9 mouse cellular contexts compared by ENCODE assay signal in genomic region chr1:133382008-133382407, GRCm38 (mm10). TPM values are rescaled to one million over a fixed set of nuclear protein-coding genes. Genes with fewer than 3 reads are reported as not detected.
A peak's percentile ranks its signal among the peaks of the same experiment; 100 is the strongest.
DNase-seq lines count a peak whose midpoint lies in the region; ATAC-seq and TF ChIP-seq lines count a peak whose summit lies in the region.
"Had no signal": no experiment of that assay in that cellular context is flagged by ENCODE, and none has a peak within 500 bp of the region (broad histone marks: within the 10 kb centered on the region; RNA-seq: fewer than 3 reads in every experiment).

No protein-coding gene starts in this region.

- no peak overlapping the region for H3K27ac ChIP-seq in kidney, postnatal 0 days
- H3K27ac ChIP-seq in midbrain, embryonic 13.5 days: peak overlapping the region; percentile 70
- H3K27ac ChIP-seq: heart, embryonic 13.5 days had no signal

- TF ChIP-seq CTCF in kidney, postnatal 0 days (IDR thresholded peaks at IDR 0.05; ENCODE audit: low read depth): peak; percentile 100

- H3K4me3 ChIP-seq in kidney, postnatal 0 days (replicated peaks; ENCODE audit: low read depth, low read length): no peak overlapping the region
- H3K4me3 ChIP-seq in midbrain, embryonic 13.5 days (replicated peaks): no peak overlapping the region
- H3K4me3 ChIP-seq: heart, embryonic 13.5 days had no signal

- WGBS in kidney, postnatal 0 days: 7% methylated on average over 9 of the region's 9 CpGs
- 8% methylated on average over 9 of the region's 9 CpGs for WGBS in midbrain, embryonic 13.5 days

- no peak overlapping the region for H3K4me2 ChIP-seq in kidney, postnatal 0 days (ENCODE audit: low read length)
- H3K4me2 ChIP-seq in midbrain, embryonic 13.5 days (replicated peaks): no peak overlapping the region
- H3K4me2 ChIP-seq: heart, embryonic 13.5 days had no signal

- peak; percentile 77 for DNase-seq in right cerebral cortex, postnatal 4 days
- no peak for DNase-seq in right cerebral cortex, adult 18-20 months
- DNase-seq in adrenal gland, postnatal 36 days: peak; percentile 46 to 70
- peak; percentile 63 for DNase-seq in gastrocnemius, postnatal 10 days
- peak; percentile 93 for DNase-seq in kidney, postnatal 0 days (ENCODE audit: low spot score)
- no peak for DNase-seq in frontal cortex, postnatal 14 days (ENCODE audit: low spot score in 2 of 2)
- no peak for DNase-seq in urinary bladder, adult 2 months (ENCODE audit: low spot score)

- H3K4me1 ChIP-seq in kidney, postnatal 0 days (replicated peaks; ENCODE audit: insufficient read depth, low read length): 0 out of 2 replicates have a peak, but pooled peaks cover 5% of the 10 kb centered on the region
- H3K4me1 ChIP-seq in midbrain, embryonic 13.5 days (replicated peaks): peaks cover 26% of the 10 kb centered on the region

- no peak overlapping the region for H3K9ac ChIP-seq in kidney, postnatal 0 days (ENCODE audit: low read depth, low read length)
- no peak overlapping the region for H3K9ac ChIP-seq in midbrain, embryonic 13.5 days (replicated peaks)

- no peaks in the 10 kb centered on the region for H3K27me3 ChIP-seq in kidney, postnatal 0 days (ENCODE audit: insufficient read depth, low read length)
- no peaks in the 10 kb centered on the region for H3K27me3 ChIP-seq in midbrain, embryonic 13.5 days
- H3K27me3 ChIP-seq: heart, embryonic 13.5 days had no signal

- peaks cover 39% of the 10 kb centered on the region for H3K36me3 ChIP-seq in kidney, postnatal 0 days (ENCODE audit: insufficient read depth, low read length)
- peaks cover 26% of the 10 kb centered on the region for H3K36me3 ChIP-seq in midbrain, embryonic 13.5 days

- H3K9me3 ChIP-seq in kidney, postnatal 0 days (replicated peaks; ENCODE audit: low read length): no peaks in the 10 kb centered on the region
- H3K9me3 ChIP-seq in midbrain, embryonic 13.5 days: no peaks in the 10 kb centered on the region
- H3K9me3 ChIP-seq: heart, embryonic 13.5 days had no signal

- ATAC-seq in kidney, postnatal 0 days (replicated peaks; ENCODE audit: low FRiP score, low read depth): peak; percentile 16; the same call in 1 of the 2 replicates
- ATAC-seq in midbrain, embryonic 13.5 days: peak; percentile 24; the same call in 1 of the 2 replicates

RNA-seq across cellular contexts. Expression of gene Etnk2, which starts 18.6 kb away (rescaled TPM):
- total RNA-seq in adrenal gland, postnatal 36 days (2021): 10 to 100 TPM in 1 of 2 experiments, 1 to 10 TPM in 1; 4.6 to 24.7 TPM
- under 1 TPM; 0.19 to 0.47 TPM for total RNA-seq in gastrocnemius, postnatal 10 days (2021)
- polyA plus RNA-seq in kidney, postnatal 0 days (2015; fragmentation: Nextera tagmentation; extraction: Ambion mirVana): 4.4 and 5.1 TPM in 2 replicates
- 7.3 and 7.6 TPM in 2 replicates for polyA plus RNA-seq in midbrain, embryonic 13.5 days (2015; fragmentation: Nextera tagmentation; extraction: Ambion mirVana)
- polyA plus RNA-seq in urinary bladder, adult 2 months (2012; rRNA removed): 1.2 and 1.8 TPM in 2 replicates

RNA-seq across cellular contexts. Expression of gene Ren1, which starts 31.7 kb away (rescaled TPM):
- total RNA-seq in adrenal gland, postnatal 36 days (2021): 1 to 10 TPM; 3.1 to 6.9 TPM
- not detected for total RNA-seq in gastrocnemius, postnatal 10 days (2021)
- polyA plus RNA-seq in kidney, postnatal 0 days (2015; fragmentation: Nextera tagmentation; extraction: Ambion mirVana): 463 and 484 TPM in 2 replicates
- polyA plus RNA-seq in midbrain, embryonic 13.5 days (2015; fragmentation: Nextera tagmentation; extraction: Ambion mirVana): not detected in 2 replicates
- 0.07 and 0.22 TPM in 2 replicates for polyA plus RNA-seq in urinary bladder, adult 2 months (2012; rRNA removed)

RNA-seq across cellular contexts. Expression of gene Sox13, which starts 42.2 kb away (rescaled TPM):
- 10 to 100 TPM; 12.6 to 17.5 TPM for total RNA-seq in adrenal gland, postnatal 36 days (2021)
- total RNA-seq in gastrocnemius, postnatal 10 days (2021): 10 to 100 TPM; 10.1 to 15.9 TPM
- polyA plus RNA-seq in kidney, postnatal 0 days (2015; fragmentation: Nextera tagmentation; extraction: Ambion mirVana): 12.0 and 13.7 TPM in 2 replicates
- 12.5 and 13.9 TPM in 2 replicates for polyA plus RNA-seq in midbrain, embryonic 13.5 days (2015; fragmentation: Nextera tagmentation; extraction: Ambion mirVana)
- polyA plus RNA-seq in urinary bladder, adult 2 months (2012; rRNA removed): 30.1 and 31.7 TPM in 2 replicates

Comparison
In these comparisons a context has a peak if more than half of its experiments do, and no peak if none do; other contexts are left out.
1. DNase-seq: peak in right cerebral cortex, postnatal 4 days (single experiment), adrenal gland, postnatal 36 days (2 of 2), gastrocnemius, postnatal 10 days (single experiment) and kidney, postnatal 0 days (single experiment); none in right cerebral cortex, adult 18-20 months (single experiment), frontal cortex, postnatal 14 days (0 of 2) and urinary bladder, adult 2 months (single experiment).
2. RNA of gene Ren1, which starts 31.7 kb away (polyA plus RNA-seq): 463 to 484 TPM in kidney, postnatal 0 days; 0.07 to 0.22 TPM in urinary bladder, adult 2 months and not detected in midbrain, embryonic 13.5 days; every median in the first group is over 100 times any median in the second.